Mouse (Mus musculus): ENCODE results near the gene Rps6kb1.

The Rps6kb1 gene

GRCm38 (mm10) chr11:86544639-86545299, at the start of gene Rps6kb1, which contains the start of gene Tubd1:
Gene Rps6kb1, minus strand, starts transcription at chr11:86544805.
Gene Tubd1, plus strand, starts transcription at chr11:86544991.
- peak; percentile 99 for DNase-seq (ENCODE audit: low spot score)

- DNase-seq (ENCODE audit: low spot score): no peak
Observed at GRCm38 (mm10) chr11:86593443-86593842, 48.8 kb upstream of the Rps6kb1 start.

- peak; percentile 71 for DNase-seq (ENCODE audit: low spot score)
Observed at GRCm38 (mm10) chr11:86592993-86593392, 48.4 kb upstream of the Rps6kb1 start.

GRCm38 (mm10) chr11:86591931-86592616, 47.5 kb upstream of the Rps6kb1 start:
- no peak for DNase-seq (ENCODE audit: low spot score)

- no peak for DNase-seq (ENCODE audit: low spot score)
Observed at GRCm38 (mm10) chr11:86591301-86591845, 46.8 kb upstream of the Rps6kb1 start.

GRCm38 (mm10) chr11:86590579-86590978, 46.0 kb upstream of the Rps6kb1 start:
- no peak for DNase-seq (ENCODE audit: low spot score)

GRCm38 (mm10) chr11:86590066-86590465, 45.5 kb upstream of the Rps6kb1 start:
- DNase-seq (ENCODE audit: low spot score): no peak

- DNase-seq (ENCODE audit: low spot score): no peak
Observed at GRCm38 (mm10) chr11:86588583-86589298, 44.1 kb upstream of the Rps6kb1 start.

GRCm38 (mm10) chr11:86587830-86588229, 43.2 kb upstream of the Rps6kb1 start:
- no peak for DNase-seq (ENCODE audit: low spot score)

- DNase-seq (ENCODE audit: low spot score): peak; percentile 72
Observed at GRCm38 (mm10) chr11:86586868-86587792, 42.5 kb upstream of the Rps6kb1 start.

- DNase-seq (ENCODE audit: low spot score): peak; percentile 11
Observed at GRCm38 (mm10) chr11:86586177-86586867, 41.7 kb upstream of the Rps6kb1 start.

- DNase-seq (ENCODE audit: low spot score): no peak
Observed at GRCm38 (mm10) chr11:86585598-86585984, 41.0 kb upstream of the Rps6kb1 start.

- DNase-seq (ENCODE audit: low spot score): no peak
Observed at GRCm38 (mm10) chr11:86584898-86585597, 40.4 kb upstream of the Rps6kb1 start.

- no peak for DNase-seq (ENCODE audit: low spot score)
Observed at GRCm38 (mm10) chr11:86583990-86584897, 39.6 kb upstream of the Rps6kb1 start.

GRCm38 (mm10) chr11:86583313-86583825, 38.8 kb upstream of the Rps6kb1 start:
- no peak for DNase-seq (ENCODE audit: low spot score)

- DNase-seq (ENCODE audit: low spot score): no peak
Observed at GRCm38 (mm10) chr11:86582543-86583260, 38.1 kb upstream of the Rps6kb1 start.

GRCm38 (mm10) chr11:86581943-86582542, 37.4 kb upstream of the Rps6kb1 start:
- no peak for DNase-seq (ENCODE audit: low spot score)

GRCm38 (mm10) chr11:86581250-86581753, 36.7 kb upstream of the Rps6kb1 start:
- DNase-seq (ENCODE audit: low spot score): no peak

All from MN1 (cell line).